Mouse (Mus musculus) heart, postnatal 0 days (tissue): ENCODE results near the gene Gpatch2. TPM values are rescaled to one million over a fixed set of nuclear protein-coding genes. Genes with fewer than 3 reads are reported as not detected.

Source experiments
- ATAC-seq: fragments of 200-750 bp; cut with Nextera tagmentation; 2 replicates; pipeline ENCODE4 v1.8.0; 2017; ENCODE audit warnings: low read depth, moderate number of reproducible peaks, moderate library complexity; ENCODE audit not compliant: insufficient read depth
- DNase-seq: peaks from one replicate; pipeline ENCODE4 v3.0.0-alpha.2; 2016; ENCODE audit warnings: low spot score
- H3K27ac ChIP-seq: fragments of 300-500 bp; sonication (generic); 2 replicates; pipeline ENCODE4 v1.5.1; 2014; ENCODE audit warnings: low read depth, mild to moderate bottlenecking
- H3K27me3 ChIP-seq: fragments of 300-500 bp; sonication (generic); 2 replicates; pipeline ENCODE4 v1.6.1; 2014; ENCODE audit warnings: low read length, mixed read lengths; ENCODE audit not compliant: control insufficient read depth, insufficient read depth
- H3K36me3 ChIP-seq: fragments of 300-500 bp; sonication (generic); replicated peaks from 2 replicates; pipeline ENCODE4 v1.6.1; 2014; ENCODE audit warnings: low read length, mixed read lengths; ENCODE audit not compliant: control insufficient read depth, insufficient read depth
- H3K4me1 ChIP-seq: fragments of 300-500 bp; sonication (generic); 2 replicates; pipeline ENCODE4 v1.6.1; 2014; ENCODE audit warnings: antibody characterized with exemption; ENCODE audit not compliant: control insufficient read depth, insufficient read depth
- H3K4me2 ChIP-seq: fragments of 300-500 bp; sonication (generic); 2 replicates; pipeline ENCODE4 v1.6.1; 2014; ENCODE audit warnings: low read depth, mild to moderate bottlenecking, low read length, moderate library complexity
- H3K4me3 ChIP-seq: fragments of 300-500 bp; sonication (generic); 2 replicates; pipeline ENCODE4 v1.5.1; 2014; ENCODE audit warnings: low read depth, low read length
- H3K9ac ChIP-seq: fragments of 300-500 bp; sonication (generic); replicated peaks from 2 replicates; pipeline ENCODE4 v1.6.1; 2014; ENCODE audit warnings: low read depth, low read length, mixed read lengths
- H3K9me3 ChIP-seq: fragments of 300-500 bp; sonication (generic); replicated peaks from 2 replicates; pipeline ENCODE4 v1.6.1; 2016; ENCODE audit warnings: low read length; ENCODE audit not compliant: control insufficient read depth
- CTCF ChIP-seq: IDR thresholded peaks from 2 replicates; pipeline ENCODE4 v1.5.1; 2016; ENCODE audit warnings: antibody characterized with exemption, control low read depth, low read depth
- EP300 ChIP-seq: IDR thresholded peaks from 2 replicates; pipeline ENCODE4 v1.6.1; 2016; ENCODE audit warnings: antibody characterized with exemption, low read depth
- WGBS: fragments of 180-500 bp; shearing (Covaris S2); extraction: QIAGEN DNeasy Blood & Tissue Kit; methylation state at CpG from one replicate; pipeline ENCODE4 v1.1.7; 2014; 5-methylcytosine and 5-hydroxymethylcytosine counted together
- polyA plus RNA-seq: library from polyadenylated mRNA; unstranded; fragments of >200 nt; fragmentation: Nextera tagmentation; extraction: Ambion mirVana; gene quantifications from 2 replicates; pipeline ENCODE4 v1.2.1, GENCODE M21; 2015
- total RNA-seq: library from RNA; depleted of rRNA; stranded (reverse); fragments of >200 nt; gene quantifications from 2 replicates; pipeline ENCODE4 v1.2.3, GENCODE M21; 2014; ENCODE audit warnings: low replicate concordance

The Gpatch2 gene
- total and polyA plus RNA-seq, 2 experiments from 2014 or later = 7.4 to 9.2 TPM

- peaks cover 32% of the 10 kb centered on the region for H3K36me3 ChIP-seq
- no peak for ATAC-seq
- H3K9me3 ChIP-seq = no peaks in the 10 kb centered on the region
- WGBS = 73% methylated on average over 11 of the region's 11 CpGs
- H3K4me2 ChIP-seq = no peak overlapping the region
- H3K27ac ChIP-seq = no peak overlapping the region; the same call in 1 of the 2 replicates
- no peak for DNase-seq
- no peak overlapping the region for H3K4me3 ChIP-seq
- H3K4me1 ChIP-seq = no peaks in the 10 kb centered on the region
- no peak overlapping the region for H3K9ac ChIP-seq
- TF ChIP-seq CTCF (no peak), EP300 (no peak)
- H3K27me3 ChIP-seq = no peaks in the 10 kb centered on the region
These were observed 131.6 kb downstream of the Gpatch2 start for GRCm38 (mm10) chr1:187346923-187347322.

- no peak overlapping the region for H3K9ac ChIP-seq
- ATAC-seq (no peak), DNase-seq (no peak)
- no peaks in the 10 kb centered on the region for H3K27me3 ChIP-seq
- H3K36me3 ChIP-seq = peaks cover 35% of the 10 kb centered on the region
- H3K27ac ChIP-seq = no peak overlapping the region
- no peaks in the 10 kb centered on the region for H3K4me1 ChIP-seq
- WGBS = 82% methylated on average over 6 of the region's 6 CpGs
- no peaks in the 10 kb centered on the region for H3K9me3 ChIP-seq
- TF ChIP-seq EP300 (no peak), CTCF (no peak)
- H3K4me2 ChIP-seq = no peak overlapping the region
- H3K4me3 ChIP-seq = no peak overlapping the region
These were observed 132.3 kb downstream of the Gpatch2 start for GRCm38 (mm10) chr1:187347606-187348005.

GRCm38 (mm10) chr1:187348053-187348820, 132.9 kb downstream of the Gpatch2 start:
- no peak overlapping the region for H3K4me3 ChIP-seq
- ATAC-seq (no peak), DNase-seq (no peak)
- no peak for TF ChIP-seq EP300
- TF ChIP-seq CTCF = no peak
- no peak overlapping the region for H3K9ac ChIP-seq
- H3K36me3 ChIP-seq = peaks cover 35% of the 10 kb centered on the region
- no peaks in the 10 kb centered on the region for H3K9me3 ChIP-seq
- H3K4me1 ChIP-seq = no peaks in the 10 kb centered on the region
- no peak overlapping the region for H3K27ac ChIP-seq
- WGBS = 90% methylated on average over 26 of the region's 26 CpGs
- no peaks in the 10 kb centered on the region for H3K27me3 ChIP-seq
- no peak overlapping the region; the same call in 1 of the 2 replicates for H3K4me2 ChIP-seq

- Histone ChIP-seq H3K9ac (no peak overlapping the region), H3K27me3 (no peaks in the 10 kb centered on the region), H3K36me3 (peaks cover 35% of the 10 kb centered on the region), H3K4me2 (no peak overlapping the region), H3K9me3 (no peaks in the 10 kb centered on the region), H3K27ac (no peak overlapping the region), H3K4me1 (no peaks in the 10 kb centered on the region), H3K4me3 (no peak overlapping the region)
- ATAC-seq (no peak), DNase-seq (no peak)
- WGBS = 86% methylated on average over 14 of the region's 14 CpGs
- TF ChIP-seq EP300 = no peak
- TF ChIP-seq CTCF = no peak
These were observed 133.6 kb downstream of the Gpatch2 start for GRCm38 (mm10) chr1:187348859-187349258.

GRCm38 (mm10) chr1:187356169-187356568, 140.9 kb downstream of the Gpatch2 start:
- 90% methylated on average over 15 of the region's 15 CpGs for WGBS
- no peak for ATAC-seq

GRCm38 (mm10) chr1:187356904-187357303, 141.6 kb downstream of the Gpatch2 start:
- ATAC-seq = no peak
- H3K9me3 ChIP-seq = no peaks in the 10 kb centered on the region
- no peaks in the 10 kb centered on the region for H3K4me1 ChIP-seq
- DNase-seq = no peak
- H3K27ac ChIP-seq = no peak overlapping the region
- H3K9ac ChIP-seq = no peak overlapping the region
- WGBS = 87% methylated on average over 8 of the region's 8 CpGs
- no peak for TF ChIP-seq CTCF
- no peak for TF ChIP-seq EP300
- 0 out of 2 replicates have a peak, but pooled peaks cover 3% of the 10 kb centered on the region for H3K36me3 ChIP-seq
- H3K4me3 ChIP-seq = no peak overlapping the region
- H3K27me3 ChIP-seq = no peaks in the 10 kb centered on the region
- H3K4me2 ChIP-seq = no peak overlapping the region

More at GRCm38 (mm10) chr1:187356169-187356568, 140.9 kb downstream of the Gpatch2 start:
- H3K27ac ChIP-seq = no peak overlapping the region
- no peak for TF ChIP-seq EP300
- no peak for TF ChIP-seq CTCF
- no peaks in the 10 kb centered on the region for H3K4me1 ChIP-seq
- H3K9me3 ChIP-seq = no peaks in the 10 kb centered on the region
- no peak for DNase-seq
- H3K27me3 ChIP-seq = no peaks in the 10 kb centered on the region
- H3K4me2 ChIP-seq = no peak overlapping the region
- H3K4me3 ChIP-seq = no peak overlapping the region
- H3K9ac ChIP-seq = no peak overlapping the region
- 0 out of 2 replicates have a peak, but pooled peaks cover 3% of the 10 kb centered on the region for H3K36me3 ChIP-seq
